14 mouse cellular contexts compared by ENCODE assay signal in genomic region chr11:76385746-76386145, GRCm38 (mm10). TPM values are rescaled to one million over a fixed set of nuclear protein-coding genes. Genes with fewer than 3 reads are reported as not detected.
A peak's percentile ranks its signal among the peaks of the same experiment; 100 is the strongest.
DNase-seq lines count a peak whose midpoint lies in the region; ATAC-seq and TF ChIP-seq lines count a peak whose summit lies in the region.
"Had no signal": no experiment of that assay in that cellular context is flagged by ENCODE, and none has a peak within 500 bp of the region (broad histone marks: within the 10 kb centered on the region; RNA-seq: fewer than 3 reads in every experiment).

No protein-coding gene starts in this region.

- 23% methylated on average over 3 of the region's 3 CpGs for WGBS in neural tube, embryonic 11.5 days
- 7% methylated on average over 3 of the region's 3 CpGs for WGBS in forebrain, embryonic 14.5 days

- no peak for TF ChIP-seq CTCF in gastrocnemius, adult 2 months (IDR thresholded peaks at IDR 0.05)

- H3K4me3 ChIP-seq in gastrocnemius, adult 2 months, result no peak overlapping the region
- no peak overlapping the region for H3K4me3 ChIP-seq in neural tube, embryonic 11.5 days (ENCODE audit: low read depth, low read length)
- H3K4me3 ChIP-seq in forebrain, embryonic 14.5 days (ENCODE audit: low read depth, low read length), result no peak overlapping the region
- H3K4me3 ChIP-seq: hindbrain, embryonic 15.5 days; myocyte had no signal

- no peak for DNase-seq in gastrocnemius, adult 2 months
- no peak for DNase-seq in gastrocnemius, adult 8-10 months (ENCODE audit: low spot score in 2 of 2)
- DNase-seq in neural tube, embryonic 11.5 days (ENCODE audit: low spot score), result peak; percentile 31
- no peak for DNase-seq in neural tube, embryonic 10.5 days (ENCODE audit: extremely low spot score, low spot score)
- no peak for DNase-seq in forebrain, embryonic 14.5 days (ENCODE audit: low spot score)
- DNase-seq in spleen, postnatal 4 days (ENCODE audit: low spot score in 2 of 2), result no peak
- no peak for DNase-seq in frontal cortex, postnatal 10 days (ENCODE audit: low spot score in 2 of 2)
- DNase-seq: cerebellum, adult 11-12 months; kidney, adult 8-10 months; liver; lung, adult 2 months; thymus, postnatal 4 days had no signal

- no peaks in the 10 kb centered on the region for H3K36me3 ChIP-seq in neural tube, embryonic 11.5 days (ENCODE audit: control insufficient read depth, insufficient read depth, low read length)
- H3K36me3 ChIP-seq in forebrain, embryonic 14.5 days (ENCODE audit: control insufficient read depth, insufficient read depth, low read length), result no peaks in the 10 kb centered on the region
- H3K36me3 ChIP-seq: hindbrain, embryonic 15.5 days had no signal

- no peak overlapping the region for H3K9ac ChIP-seq in neural tube, embryonic 11.5 days (ENCODE audit: low read length)
- peak overlapping the region; percentile 2; the same call in 1 of the 2 replicates for H3K9ac ChIP-seq in forebrain, embryonic 14.5 days (ENCODE audit: low read length)
- H3K9ac ChIP-seq: hindbrain, embryonic 15.5 days had no signal

- H3K27ac ChIP-seq in gastrocnemius, adult 2 months, result peak overlapping the region; percentile 82
- peak overlapping the region; percentile 47; the same call in 1 of the 2 replicates for H3K27ac ChIP-seq in neural tube, embryonic 11.5 days (ENCODE audit: low read depth, low read length)
- H3K27ac ChIP-seq in forebrain, embryonic 14.5 days (ENCODE audit: low read depth, low read length), result peak overlapping the region; percentile 79

- ATAC-seq in neural tube, embryonic 11.5 days (ENCODE audit: insufficient read depth, low FRiP score, low TSS enrichment), result no peak
- no peak for ATAC-seq in forebrain, embryonic 14.5 days

- H3K27me3 ChIP-seq in neural tube, embryonic 11.5 days (ENCODE audit: control insufficient read depth, insufficient read depth, low read length), result no peaks in the 10 kb centered on the region
- no peaks in the 10 kb centered on the region for H3K27me3 ChIP-seq in forebrain, embryonic 14.5 days (replicated peaks; ENCODE audit: control insufficient read depth, insufficient read depth, low read length)
- H3K27me3 ChIP-seq: hindbrain, embryonic 15.5 days had no signal

- H3K9me3 ChIP-seq in neural tube, embryonic 11.5 days (ENCODE audit: control insufficient read depth, low read length), result no peaks in the 10 kb centered on the region
- H3K9me3 ChIP-seq in forebrain, embryonic 14.5 days (replicated peaks; ENCODE audit: control insufficient read depth, low read length), result no peaks in the 10 kb centered on the region
- H3K9me3 ChIP-seq: hindbrain, embryonic 15.5 days had no signal

- H3K4me1 ChIP-seq in neural tube, embryonic 11.5 days (ENCODE audit: control insufficient read depth, insufficient read depth, low read length), result peaks cover 29% of the 10 kb centered on the region
- peaks cover 37% of the 10 kb centered on the region for H3K4me1 ChIP-seq in forebrain, embryonic 14.5 days (ENCODE audit: control insufficient read depth, insufficient read depth, low read length)

- H3K4me2 ChIP-seq in neural tube, embryonic 11.5 days (ENCODE audit: low read depth), result no peak overlapping the region
- H3K4me2 ChIP-seq in forebrain, embryonic 14.5 days (ENCODE audit: low read length), result no peak overlapping the region
- H3K4me2 ChIP-seq: hindbrain, embryonic 15.5 days had no signal

- intact Hi-C loops in gastrocnemius, adult 2 months (cut with DNase I), result no loop called here

RNA-seq across cellular contexts. Expression of gene Nxn, which starts 13.2 kb away (rescaled TPM):
- total RNA-seq in gastrocnemius, adult 2 months (2021), result 10 to 100 TPM; 42.0 to 49.3 TPM
- total RNA-seq in gastrocnemius, adult 8-10 months (2022), result 10 to 100 TPM; 41.5 to 47.7 (median 43.3) TPM
- polyA plus RNA-seq in neural tube, embryonic 11.5 days (2014; fragmentation: Nextera tagmentation; extraction: Ambion mirVana), result 55.3 and 57.7 TPM in 2 replicates
- polyA plus RNA-seq in forebrain, embryonic 14.5 days (2014; fragmentation: Nextera tagmentation; extraction: Ambion mirVana), result 19.3 and 21.2 TPM in 2 replicates

RNA-seq across cellular contexts. Expression of gene Timm22, which starts 21.0 kb away (rescaled TPM):
- 10 to 100 TPM; 29.0 to 45.0 TPM for total RNA-seq in gastrocnemius, adult 2 months (2021)
- total RNA-seq in gastrocnemius, adult 8-10 months (2022), result 10 to 100 TPM; 31.6 to 45.2 (median 39.6) TPM
- polyA plus RNA-seq in neural tube, embryonic 11.5 days (2014; fragmentation: Nextera tagmentation; extraction: Ambion mirVana), result 124 and 136 TPM in 2 replicates
- 125 TPM in 2 replicates for polyA plus RNA-seq in forebrain, embryonic 14.5 days (2014; fragmentation: Nextera tagmentation; extraction: Ambion mirVana)
